Mouse (Mus musculus) left cerebral cortex, adult 2 months (tissue): Measurements from ENCODE around the gene Galnt6. TPM values are rescaled to one million over a fixed set of nuclear protein-coding genes. Genes with fewer than 3 reads are reported as not detected.

Experiments
- DNase-seq, 2 experiments: peaks; one replicate each; pipeline ENCODE4 v3.0.0; 2021 to 2022; ENCODE audit warnings: low spot score in 2 of 2, mixed read lengths in 1 of 2; ENCODE audit errors: extremely low spot score in 1 of 2
- H3K27ac ChIP-seq: fragments of 200-600 bp; 2 replicates; pipeline ENCODE4 v1.8.1; 2022
- H3K4me3 ChIP-seq: fragments of 200-600 bp; 2 replicates; pipeline ENCODE4 v1.8.1; 2022
- CTCF ChIP-seq: fragments of 200-600 bp; IDR thresholded peaks from 2 replicates; pipeline ENCODE4 v1.8.1; 2022; ENCODE audit warnings: antibody characterized with exemption, mild to moderate bottlenecking, moderate library complexity
- intact Hi-C: fragments of 180-260 bp; cut with DNase I; formaldehyde crosslinking; loops from one replicate; pipeline ENCODE4 v1.15.1; 2025
- total RNA-seq, 2 experiments: library from RNA; stranded (reverse); gene quantifications; 2 replicates each; pipeline ENCODE4 v1.2.3; 2021

The Galnt6 gene
- total RNA-seq, 2 experiments from 2014 or later, result 4.8 to 4.9 TPM

- Histone ChIP-seq H3K27ac (no peak overlapping the region), H3K4me3 (no peak overlapping the region)
- intact Hi-C loops, result no loop called here
- TF ChIP-seq CTCF, result no peak
- no peak for DNase-seq
Measured at GRCm38 (mm10) chr15:100715399-100715993, 13.7 kb downstream of the Galnt6 start.

GRCm38 (mm10) chr15:100714470-100714869 lies 14.7 kb downstream of the Galnt6 start:
- Histone ChIP-seq H3K4me3 (no peak overlapping the region), H3K27ac (no peak overlapping the region)
- no peak for TF ChIP-seq CTCF
- DNase-seq, result no peak
- intact Hi-C loops, result no loop called here

- no peak for TF ChIP-seq CTCF
- Histone ChIP-seq H3K27ac (no peak overlapping the region), H3K4me3 (no peak overlapping the region)
- intact Hi-C loops, result no loop called here
- no peak for DNase-seq
Measured at GRCm38 (mm10) chr15:100710838-100711237, 18.3 kb downstream of the Galnt6 start.

- TF ChIP-seq CTCF, result no peak
- intact Hi-C loops, result no loop called here
- DNase-seq, result no peak
Measured at GRCm38 (mm10) chr15:100708433-100709078, 20.6 kb downstream of the Galnt6 start.

GRCm38 (mm10) chr15:100706226-100706625 lies 22.9 kb downstream of the Galnt6 start:
- no peak for DNase-seq
- no peak overlapping the region for H3K27ac ChIP-seq
- intact Hi-C loops, result no loop called here
- H3K4me3 ChIP-seq, result no peak overlapping the region
- TF ChIP-seq CTCF, result no peak

More at GRCm38 (mm10) chr15:100708433-100709078, 20.6 kb downstream of the Galnt6 start:
- H3K4me3 ChIP-seq, result no peak overlapping the region
- no peak overlapping the region for H3K27ac ChIP-seq

GRCm38 (mm10) chr15:100705376-100705775 lies 23.8 kb downstream of the Galnt6 start:
- intact Hi-C loops, result no loop called here
- Histone ChIP-seq H3K27ac (no peak overlapping the region), H3K4me3 (no peak overlapping the region)
- no peak for TF ChIP-seq CTCF
- DNase-seq, result no peak

- no peak for TF ChIP-seq CTCF
- no peak for DNase-seq
- H3K27ac ChIP-seq, result no peak overlapping the region
- no peak overlapping the region for H3K4me3 ChIP-seq
- intact Hi-C loops, result no loop called here
Measured at GRCm38 (mm10) chr15:100703913-100704312, 25.3 kb downstream of the Galnt6 start.

- TF ChIP-seq CTCF, result no peak
- no peak overlapping the region for H3K27ac ChIP-seq
- H3K4me3 ChIP-seq, result no peak overlapping the region
- no peak for DNase-seq
- intact Hi-C loops, result no loop called here
Measured at GRCm38 (mm10) chr15:100701856-100702255, 27.3 kb downstream of the Galnt6 start.

GRCm38 (mm10) chr15:100701108-100701507 lies 28.1 kb downstream of the Galnt6 start:
- no peak overlapping the region for H3K4me3 ChIP-seq
- TF ChIP-seq CTCF, result no peak
- no peak for DNase-seq
- intact Hi-C loops, result no loop called here
- no peak overlapping the region for H3K27ac ChIP-seq

GRCm38 (mm10) chr15:100700424-100700823 lies 28.8 kb downstream of the Galnt6 start:
- no peak for TF ChIP-seq CTCF
- Histone ChIP-seq H3K27ac (no peak overlapping the region), H3K4me3 (no peak overlapping the region)
- DNase-seq, result no peak
- intact Hi-C loops, result no loop called here

GRCm38 (mm10) chr15:100699386-100699785 lies 29.8 kb downstream of the Galnt6 start:
- no peak for TF ChIP-seq CTCF
- Histone ChIP-seq H3K4me3 (no peak overlapping the region), H3K27ac (no peak overlapping the region)
- intact Hi-C loops, result no loop called here
- no peak for DNase-seq

GRCm38 (mm10) chr15:100698078-100698477 lies 31.1 kb downstream of the Galnt6 start:
- TF ChIP-seq CTCF, result no peak
- H3K27ac ChIP-seq, result no peak overlapping the region
- intact Hi-C loops, result no loop called here
- H3K4me3 ChIP-seq, result no peak overlapping the region
- DNase-seq, result no peak

- intact Hi-C loops, result no loop called here
- Histone ChIP-seq H3K27ac (no peak overlapping the region), H3K4me3 (no peak overlapping the region)
- DNase-seq, result no peak
- TF ChIP-seq CTCF, result no peak
Measured at GRCm38 (mm10) chr15:100694406-100694805, 34.8 kb downstream of the Galnt6 start.
